Mouse (Mus musculus): ENCODE measurements around the gene Lrrc8d.

- TF ChIP-seq POLR2A (IDR thresholded peaks at IDR 0.05; ENCODE audit: control insufficient read depth in 1 of 2, insufficient read depth in 1 of 2, low read depth in 1 of 2, low read length in 2 of 2, poor library complexity in 1 of 2) (no peak), RCOR1 (IDR thresholded peaks at IDR 0.05; ENCODE audit: low read depth, low read length) (no peak), CTCF (IDR thresholded peaks at IDR 0.05 in 2 of 3, conservative IDR thresholded peaks at IDR 0.05 in 1 of 3; ENCODE audit: control insufficient read depth in 1 of 3, insufficient read depth in 1 of 3, low read depth in 2 of 3, low read length in 3 of 3, poor library complexity in 1 of 3, severe bottlenecking in 1 of 3) (no peak), GABPA (IDR thresholded peaks at IDR 0.05; ENCODE audit: low read depth, low read length) (no peak), ZNF384 (IDR thresholded peaks at IDR 0.05; ENCODE audit: low read depth, low read length) (no peak), MAZ (IDR thresholded peaks at IDR 0.05; ENCODE audit: low read depth, low read length) (no peak), ETS1 (IDR thresholded peaks at IDR 0.05; ENCODE audit: low read depth, low read length) (no peak), SMC3 (IDR thresholded peaks at IDR 0.05; ENCODE audit: low read depth, low read length) (no peak), MAFK (IDR thresholded peaks at IDR 0.05; ENCODE audit: borderline replicate concordance, low read depth, low read length) (no peak), CHD2 (IDR thresholded peaks at IDR 0.05; ENCODE audit: low read length) (no peak), TCF12 (IDR thresholded peaks at IDR 0.05; ENCODE audit: low read depth, low read length) (no peak), USF2 (IDR thresholded peaks at IDR 0.05; ENCODE audit: borderline replicate concordance in 1 of 2, insufficient read depth in 1 of 2, low read depth in 1 of 2, low read length in 2 of 2) (no peak)
Measured at GRCm38 (mm10) chr5:105778723-105779122, 79.0 kb downstream of the Lrrc8d start.

All from MEL (cell line).